Mouse (Mus musculus) forelimb bud, embryonic 11.5 days (tissue): ENCODE results near the gene Olfr544.
A peak's percentile ranks its signal among the peaks of the same experiment; 100 is the strongest.
"Not testable (repeated sequence)": the region's sequence is repeated elsewhere in the genome, so short reads cannot be mapped to it uniquely, and the experiment has no call there.

ENCODE experiments used
- DNase-seq: peaks from one replicate; pipeline ENCODE4 v3.0.0-alpha.2; 2012; ENCODE audit warnings: low read depth, low spot score

Olfr544 gene

GRCm38 (mm10) chr7:102488161-102488560 lies at the start of gene Olfr544:
Gene Olfr544 (minus strand): TSS chr7:102488313.
- no peak for DNase-seq

DNA sequence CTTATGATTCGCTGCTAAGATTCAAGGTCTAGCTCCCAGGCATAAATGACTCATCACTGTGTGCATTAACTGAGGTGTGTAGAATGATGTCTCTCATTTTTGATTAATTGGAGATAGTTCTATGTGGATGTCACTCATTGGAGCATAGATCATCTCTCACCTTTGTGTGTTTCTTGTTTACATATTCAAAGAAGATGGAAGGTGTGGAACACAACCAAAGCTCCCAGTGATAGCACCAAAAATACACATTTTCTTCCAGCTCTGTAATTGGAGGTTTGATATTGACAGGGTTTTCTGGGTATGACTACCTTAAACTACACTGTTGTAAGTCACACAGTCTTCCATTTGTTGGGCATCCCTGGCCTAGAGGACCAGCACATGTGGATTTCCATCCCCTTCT lies 46.3 kb upstream of the Olfr544 start, which contains the start of gene Olfr547:
Gene Olfr547 (plus strand): TSS at position 301 of the 400 bp plus-strand sequence.
- no peak for DNase-seq

- no peak for DNase-seq
These were observed 40.9 kb upstream of the Olfr544 start for GRCm38 (mm10) chr7:102529052-102529451.

DNA sequence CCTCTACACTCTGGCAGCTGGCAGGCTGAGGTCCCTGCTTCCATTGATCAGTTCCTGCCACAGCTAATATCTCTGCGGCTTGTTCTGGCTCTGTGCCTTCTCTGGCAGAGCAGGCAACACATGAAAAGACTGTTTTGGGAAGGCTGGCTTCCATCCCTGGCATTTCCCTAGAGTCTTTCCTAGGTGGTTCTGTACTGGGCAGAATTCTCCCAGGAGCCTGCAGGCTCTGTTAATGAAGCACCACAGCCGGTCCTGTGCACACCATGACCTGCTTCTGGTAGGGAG lies 28.9 kb upstream of the Olfr544 start:
- no peak for DNase-seq

DNA sequence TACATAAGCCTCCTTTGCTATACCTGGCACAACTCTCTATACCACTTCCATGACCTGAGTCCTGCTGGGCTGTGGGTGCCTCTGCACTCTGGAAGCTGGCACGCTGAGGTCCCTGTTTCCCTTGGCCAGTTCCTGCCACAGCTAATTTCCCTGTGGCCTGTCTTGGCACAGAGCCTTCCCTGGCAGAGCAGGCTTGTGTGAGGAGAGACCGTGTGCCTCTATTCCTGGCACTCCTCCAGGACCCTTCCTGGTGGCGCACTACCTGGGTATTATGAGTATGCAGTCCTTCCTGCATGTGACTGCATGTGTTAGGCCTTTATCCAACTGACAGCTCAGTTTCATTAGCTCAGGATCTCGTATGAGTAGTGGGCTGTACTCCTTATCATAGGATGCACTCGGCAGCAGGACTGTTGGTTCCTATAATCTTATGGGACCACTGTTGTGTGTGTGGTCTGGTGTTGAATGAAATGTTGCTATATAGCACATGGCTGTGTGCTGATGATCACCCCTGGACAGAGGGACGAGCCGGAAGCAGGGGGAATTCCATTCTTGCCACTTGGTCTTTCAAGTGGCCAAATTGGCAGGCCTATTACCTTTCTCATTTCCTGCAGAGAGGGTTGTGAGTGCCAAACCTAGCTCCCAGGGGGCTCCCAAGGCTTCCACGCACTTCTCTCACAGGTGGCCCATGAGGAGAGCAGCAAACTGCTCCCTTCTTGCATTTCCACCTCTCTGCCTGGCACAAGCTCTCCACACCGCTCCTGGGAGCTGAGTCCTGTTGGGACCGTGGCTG lies 28.3 kb upstream of the Olfr544 start:
- DNase-seq, result no peak

DNA sequence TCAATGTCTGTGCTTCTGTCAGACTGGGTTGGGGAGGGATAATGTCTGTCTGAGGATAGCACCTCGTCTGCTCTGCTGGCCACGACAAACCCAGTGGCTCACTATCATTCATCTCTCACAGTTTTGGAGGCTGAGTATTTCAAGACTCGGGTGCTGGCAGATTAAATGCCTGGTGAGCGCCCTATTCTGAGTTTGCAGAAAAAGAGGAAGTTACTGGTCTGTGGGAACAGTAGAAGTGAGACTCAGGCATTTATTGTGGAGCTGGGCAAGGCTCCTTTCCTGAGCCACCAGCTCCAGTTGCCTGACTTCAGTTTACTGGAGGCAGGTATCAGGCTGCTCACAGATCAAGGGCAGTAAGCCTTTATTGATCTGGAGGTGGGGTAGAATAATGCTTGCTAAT lies 26.0 kb upstream of the Olfr544 start:
- no peak for DNase-seq

DNA sequence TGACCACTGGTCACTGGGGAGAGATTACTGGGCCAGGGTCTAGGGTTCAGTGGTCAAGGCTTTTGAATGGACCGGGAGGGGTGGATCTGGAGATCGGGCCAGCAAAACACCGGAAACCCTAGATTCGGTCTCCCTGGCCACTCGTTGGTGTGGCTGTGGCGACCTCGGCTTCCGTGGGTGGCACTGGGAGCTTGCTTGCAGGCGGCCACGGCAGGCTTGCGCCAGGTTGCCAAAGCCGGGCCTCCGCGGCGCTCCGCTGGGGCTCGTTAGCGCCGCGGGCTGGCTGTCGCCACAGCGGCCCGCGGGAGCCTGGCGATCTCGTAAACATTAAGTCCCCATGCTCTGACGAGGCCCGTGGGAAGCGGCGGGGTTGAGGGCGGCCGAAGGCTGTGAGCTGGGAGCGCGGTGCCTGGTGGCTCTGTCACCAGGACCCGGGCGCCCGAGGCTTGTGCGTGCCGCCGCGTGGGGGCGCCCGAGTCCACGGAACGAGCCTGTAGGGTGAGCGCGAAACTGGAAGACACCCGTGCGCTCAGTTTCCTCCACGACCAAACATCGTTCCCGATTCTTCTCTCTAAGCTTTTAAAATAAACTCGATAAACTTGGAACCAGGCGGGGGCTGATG lies 24.8 kb upstream of the Olfr544 start:
- DNase-seq, result peak; percentile 78

DNA sequence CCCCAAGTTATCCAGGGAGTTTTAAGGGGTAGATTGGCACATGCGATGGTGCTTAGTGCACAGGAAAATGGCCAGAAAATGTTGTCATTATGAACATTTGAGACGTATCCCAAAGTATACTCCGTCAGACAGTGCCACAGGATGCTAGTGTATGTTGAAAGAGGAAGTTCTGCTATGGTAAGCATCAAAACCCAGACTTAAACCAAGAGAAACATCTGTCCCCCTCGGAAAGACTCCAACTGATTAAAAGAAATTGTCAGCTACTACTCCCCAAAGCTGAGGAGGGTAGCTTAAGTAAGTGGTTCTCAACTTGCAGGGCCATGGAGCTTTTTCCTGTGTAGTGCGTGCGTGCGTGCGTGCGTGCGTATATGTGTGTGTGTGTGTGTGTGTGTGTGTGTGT lies 23.8 kb upstream of the Olfr544 start:
- no peak for DNase-seq

GRCm38 (mm10) chr7:102509726-102510125 lies 21.6 kb upstream of the Olfr544 start:
- no peak for DNase-seq

DNA sequence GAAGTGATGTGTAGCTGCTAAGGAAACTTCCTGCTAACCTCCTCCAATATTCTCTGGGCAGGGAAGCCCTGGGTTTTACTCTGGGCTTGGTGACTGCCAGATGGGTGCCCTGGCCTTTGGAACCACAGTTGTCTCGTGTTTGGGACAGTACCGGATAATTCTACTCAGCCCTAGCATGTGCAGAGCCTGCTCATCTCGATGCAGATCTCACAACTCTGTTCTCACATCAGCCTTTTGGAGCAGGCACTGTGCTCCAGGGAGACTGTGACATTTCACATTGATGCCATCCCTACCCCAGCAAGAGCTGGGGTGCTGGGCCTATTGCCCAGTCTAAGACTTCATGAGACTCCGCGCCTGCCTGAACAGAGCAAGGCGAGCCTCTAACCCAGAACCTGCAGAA lies 20.6 kb upstream of the Olfr544 start:
- DNase-seq, result no peak

DNA sequence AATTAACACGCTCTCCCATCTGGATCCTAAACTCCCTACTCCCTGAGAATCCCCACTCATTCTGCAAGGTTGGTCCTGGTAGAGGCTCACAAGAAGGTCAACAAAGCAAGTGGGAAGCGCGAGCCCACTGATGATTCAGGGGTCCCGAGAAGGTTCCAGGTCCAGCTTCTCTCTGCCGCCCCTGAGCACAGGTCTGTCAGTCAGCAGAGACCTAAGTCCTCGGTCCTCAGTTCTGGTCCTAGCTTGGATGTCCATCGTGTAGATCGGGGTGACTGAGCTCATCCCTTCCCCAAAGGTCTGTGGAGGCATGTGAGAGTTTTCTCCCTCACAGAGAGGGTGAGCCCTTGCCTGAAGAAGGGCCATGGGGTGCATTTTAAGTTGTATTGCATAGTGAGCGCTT lies 20.0 kb upstream of the Olfr544 start:
- DNase-seq, result no peak

DNA sequence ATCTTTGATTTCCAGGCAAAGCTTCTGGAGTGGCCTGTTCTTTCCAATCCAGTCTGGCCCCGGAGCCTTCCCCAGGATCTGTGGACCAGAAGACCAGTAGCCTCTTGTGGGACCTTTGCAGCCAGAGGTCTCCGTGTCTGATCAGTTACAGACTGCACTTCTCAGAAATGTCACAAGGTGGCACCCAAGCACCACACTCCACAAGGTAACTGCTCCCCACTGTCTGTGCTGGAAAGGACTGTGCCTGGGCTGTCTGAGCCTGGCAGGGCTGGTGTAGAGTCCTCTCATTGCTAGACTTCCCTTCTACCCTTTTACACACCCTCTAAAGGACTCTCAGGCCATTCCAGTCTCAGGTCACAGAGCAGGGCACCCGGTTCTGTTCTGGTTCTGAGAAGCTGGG lies 18.7 kb upstream of the Olfr544 start:
- DNase-seq, result peak; percentile 77

GRCm38 (mm10) chr7:102501986-102502385 lies 13.9 kb upstream of the Olfr544 start:
- no peak for DNase-seq

GRCm38 (mm10) chr7:102499473-102499872 lies 11.4 kb upstream of the Olfr544 start, which contains the start of gene Olfr545:
Gene Olfr545 (minus strand): TSS chr7:102499573.
- no peak for DNase-seq

GRCm38 (mm10) chr7:102494416-102494815 lies 6.3 kb upstream of the Olfr544 start:
- DNase-seq, result not testable (repeated sequence)

GRCm38 (mm10) chr7:102486105-102486504 lies 2.0 kb downstream of the Olfr544 start:
- DNase-seq, result no peak

- DNase-seq, result not testable (repeated sequence)
These were observed 3.3 kb downstream of the Olfr544 start for GRCm38 (mm10) chr7:102484766-102485165.

- no peak for DNase-seq
These were observed 4.4 kb downstream of the Olfr544 start for GRCm38 (mm10) chr7:102483665-102484064.

- no peak for DNase-seq
These were observed 6.5 kb downstream of the Olfr544 start, which contains the start of gene Olfr543 for GRCm38 (mm10) chr7:102481579-102481978. Gene Olfr543 (minus strand): TSS chr7:102481679.

GRCm38 (mm10) chr7:102480821-102481220 lies 7.3 kb downstream of the Olfr544 start:
- DNase-seq, result no peak

DNA sequence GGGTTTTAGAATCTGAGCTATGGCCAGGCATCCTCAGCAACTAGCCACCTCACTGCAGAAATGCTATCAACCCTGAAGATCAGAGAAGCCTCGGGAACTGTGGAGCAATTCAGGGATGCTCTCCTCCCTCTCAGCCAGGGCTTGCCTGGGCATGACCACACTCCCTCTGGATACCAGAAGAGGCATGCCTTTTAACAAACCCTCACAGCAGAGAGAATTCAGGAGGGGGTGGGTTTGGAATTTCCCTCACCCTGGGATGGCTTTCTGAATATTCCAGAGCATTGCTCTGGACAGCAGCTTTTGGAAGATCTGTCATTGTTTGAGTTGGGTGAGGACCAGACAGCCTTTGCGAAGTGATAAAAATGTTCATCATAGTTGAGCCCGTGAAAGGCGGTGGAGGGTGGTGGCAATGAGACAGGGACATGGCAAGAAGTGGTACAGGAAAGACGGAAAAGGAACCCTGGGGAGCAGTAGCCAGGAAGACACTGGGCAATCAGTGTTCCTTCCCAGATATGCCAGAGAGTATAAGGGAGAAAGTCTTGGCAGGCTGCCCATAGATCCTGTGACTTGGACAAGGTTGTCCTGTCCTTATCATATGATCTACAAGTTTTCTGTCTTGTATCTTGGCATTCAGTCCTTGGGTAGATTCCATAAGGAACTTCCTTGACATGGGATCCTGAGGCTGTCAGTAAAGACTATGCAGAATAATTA lies 8.6 kb downstream of the Olfr544 start:
- DNase-seq, result no peak

- DNase-seq, result no peak
These were observed 9.2 kb downstream of the Olfr544 start for GRCm38 (mm10) chr7:102478926-102479325.

DNA sequence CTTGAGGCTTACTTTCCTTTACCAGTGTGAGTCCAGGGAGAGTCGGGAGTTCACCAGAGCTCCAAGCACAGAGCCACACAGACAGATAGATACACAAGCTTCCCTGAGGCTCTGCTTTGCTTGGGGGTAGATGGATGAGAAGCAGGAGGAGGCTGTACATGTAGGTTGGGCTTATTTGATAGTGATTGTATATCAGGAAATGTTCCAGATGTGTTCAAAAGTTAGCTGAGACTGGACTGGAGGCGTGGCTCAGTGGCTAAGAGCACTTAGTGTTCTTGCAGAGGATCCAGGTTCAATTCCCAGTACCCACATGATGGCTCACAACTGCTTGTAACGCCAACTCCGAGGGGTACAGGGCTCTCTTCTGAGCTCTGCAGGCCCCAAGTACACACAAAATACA lies 9.7 kb downstream of the Olfr544 start:
- no peak for DNase-seq
